Mouse (Mus musculus): ENCODE measurements around the gene Plagl1. TPM values are rescaled to one million over a fixed set of nuclear protein-coding genes. Genes with fewer than 3 reads are reported as not detected.
A peak's percentile ranks its signal among the peaks of the same experiment; 100 is the strongest.

The Plagl1 gene
- polyA plus RNA-seq, 1 experiment from 2014 or later: 220 TPM

- Histone ChIP-seq H3K4me3 (replicated peaks) (no peak overlapping the region), H3K9me3 (replicated peaks) (no peaks in the 10 kb centered on the region), H3K27me3 (no peaks in the 10 kb centered on the region), H3K27ac (replicated peaks) (no peak overlapping the region), H3K36me3 (0 out of 2 replicates have a peak, but pooled peaks cover 11% of the 10 kb centered on the region), H3K4me1 (peaks cover 12% of the 10 kb centered on the region), H3K9ac (no peak overlapping the region), H3K4me2 (replicated peaks) (no peak overlapping the region)
- 85% methylated on average over 4 of the region's 4 CpGs for WGBS
- ATAC-seq (ENCODE audit: insufficient number of reproducible peaks, low FRiP score, low TSS enrichment, low read depth): no peak
Measured at GRCm38 (mm10) chr10:13113641-13114040, 53.3 kb downstream of the Plagl1 start.

GRCm38 (mm10) chr10:13115030-13115429 is 54.7 kb downstream of the Plagl1 start:
- H3K4me1 ChIP-seq: peaks cover 12% of the 10 kb centered on the region
- H3K36me3 ChIP-seq: 0 out of 2 replicates have a peak, but pooled peaks cover 8% of the 10 kb centered on the region
- H3K27me3 ChIP-seq: no peaks in the 10 kb centered on the region
- no peak overlapping the region for H3K9ac ChIP-seq
- 74% methylated on average over 4 of the region's 4 CpGs for WGBS
- ATAC-seq (ENCODE audit: insufficient number of reproducible peaks, low FRiP score, low TSS enrichment, low read depth): no peak
- H3K9me3 ChIP-seq (replicated peaks): no peaks in the 10 kb centered on the region
- no peak overlapping the region for H3K4me3 ChIP-seq (replicated peaks)
- H3K27ac ChIP-seq (replicated peaks): no peak overlapping the region; the same call in 1 of the 2 replicates
- H3K4me2 ChIP-seq (replicated peaks): no peak overlapping the region

GRCm38 (mm10) chr10:13116706-13117665 is 56.7 kb downstream of the Plagl1 start:
- peak overlapping the region; percentile 45; the same call in 1 of the 2 replicates for H3K27ac ChIP-seq (replicated peaks)
- 0 out of 2 replicates have a peak, but pooled peaks have one; percentile 40 for ATAC-seq (ENCODE audit: insufficient number of reproducible peaks, low FRiP score, low TSS enrichment, low read depth)

GRCm38 (mm10) chr10:13118024-13118769 is 57.9 kb downstream of the Plagl1 start:
- Histone ChIP-seq H3K9me3 (replicated peaks) (no peaks in the 10 kb centered on the region), H3K4me3 (replicated peaks) (no peak overlapping the region), H3K36me3 (0 out of 2 replicates have a peak, but pooled peaks cover 7% of the 10 kb centered on the region), H3K4me1 (peaks cover 12% of the 10 kb centered on the region), H3K27ac (replicated peaks) (peak overlapping the region; percentile 29; the same call in 1 of the 2 replicates), H3K4me2 (replicated peaks) (no peak overlapping the region), H3K27me3 (no peaks in the 10 kb centered on the region), H3K9ac (no peak overlapping the region)
- 83% methylated on average over 7 of the region's 7 CpGs for WGBS
- ATAC-seq (ENCODE audit: insufficient number of reproducible peaks, low FRiP score, low TSS enrichment, low read depth): no peak

More at GRCm38 (mm10) chr10:13116706-13117665, 56.7 kb downstream of the Plagl1 start:
- Histone ChIP-seq H3K4me2 (replicated peaks) (no peak overlapping the region), H3K27me3 (no peaks in the 10 kb centered on the region), H3K9me3 (replicated peaks) (no peaks in the 10 kb centered on the region), H3K36me3 (0 out of 2 replicates have a peak, but pooled peaks cover 7% of the 10 kb centered on the region), H3K4me1 (peaks cover 12% of the 10 kb centered on the region), H3K9ac (no peak overlapping the region), H3K4me3 (replicated peaks) (no peak overlapping the region)
- WGBS: 36% methylated on average over 9 of the region's 9 CpGs

GRCm38 (mm10) chr10:13118770-13119102 is 58.4 kb downstream of the Plagl1 start:
- H3K4me2 ChIP-seq (replicated peaks): no peak overlapping the region
- H3K4me3 ChIP-seq (replicated peaks): no peak overlapping the region
- H3K27me3 ChIP-seq: no peaks in the 10 kb centered on the region
- peaks cover 12% of the 10 kb centered on the region for H3K4me1 ChIP-seq
- H3K9ac ChIP-seq: no peak overlapping the region
- 0 out of 2 replicates have a peak, but pooled peaks cover 7% of the 10 kb centered on the region for H3K36me3 ChIP-seq
- 69% methylated on average over 5 of the region's 5 CpGs for WGBS
- ATAC-seq (ENCODE audit: insufficient number of reproducible peaks, low FRiP score, low TSS enrichment, low read depth): no peak
- H3K9me3 ChIP-seq (replicated peaks): no peaks in the 10 kb centered on the region
- no peak overlapping the region for H3K27ac ChIP-seq (replicated peaks)

GRCm38 (mm10) chr10:13119300-13119699 is 59.0 kb downstream of the Plagl1 start:
- no peak for ATAC-seq (ENCODE audit: insufficient number of reproducible peaks, low FRiP score, low TSS enrichment, low read depth)
- H3K9me3 ChIP-seq (replicated peaks): no peaks in the 10 kb centered on the region
- H3K4me3 ChIP-seq (replicated peaks): no peak overlapping the region
- WGBS: 71% methylated on average over 2 of the region's 2 CpGs
- no peak overlapping the region for H3K9ac ChIP-seq
- H3K27ac ChIP-seq (replicated peaks): no peak overlapping the region
- H3K27me3 ChIP-seq: no peaks in the 10 kb centered on the region
- no peak overlapping the region for H3K4me2 ChIP-seq (replicated peaks)
- 0 out of 2 replicates have a peak, but pooled peaks cover 10% of the 10 kb centered on the region for H3K36me3 ChIP-seq
- peaks cover 12% of the 10 kb centered on the region for H3K4me1 ChIP-seq

GRCm38 (mm10) chr10:13125811-13126210 is 65.5 kb downstream of the Plagl1 start:
- ATAC-seq (ENCODE audit: insufficient number of reproducible peaks, low FRiP score, low TSS enrichment, low read depth): no peak
- Histone ChIP-seq H3K9me3 (replicated peaks) (no peaks in the 10 kb centered on the region), H3K4me1 (no peaks in the 10 kb centered on the region), H3K27me3 (no peaks in the 10 kb centered on the region), H3K27ac (replicated peaks) (no peak overlapping the region), H3K4me2 (replicated peaks) (no peak overlapping the region), H3K4me3 (replicated peaks) (no peak overlapping the region), H3K36me3 (peaks cover 38% of the 10 kb centered on the region), H3K9ac (no peak overlapping the region)
- WGBS: 71% methylated on average over 3 of the region's 3 CpGs

GRCm38 (mm10) chr10:13127335-13127734 is 67.0 kb downstream of the Plagl1 start:
- Histone ChIP-seq H3K4me2 (replicated peaks) (no peak overlapping the region), H3K27me3 (no peaks in the 10 kb centered on the region), H3K27ac (replicated peaks) (no peak overlapping the region), H3K9me3 (replicated peaks) (no peaks in the 10 kb centered on the region), H3K9ac (no peak overlapping the region), H3K4me1 (no peaks in the 10 kb centered on the region), H3K4me3 (replicated peaks) (no peak overlapping the region), H3K36me3 (peaks cover 38% of the 10 kb centered on the region)
- WGBS: 75% methylated on average over 13 of the region's 13 CpGs
- ATAC-seq (ENCODE audit: insufficient number of reproducible peaks, low FRiP score, low TSS enrichment, low read depth): no peak

GRCm38 (mm10) chr10:13127946-13128345 is 67.6 kb downstream of the Plagl1 start:
- Histone ChIP-seq H3K9ac (no peak overlapping the region), H3K4me2 (replicated peaks) (no peak overlapping the region), H3K4me3 (replicated peaks) (no peak overlapping the region), H3K27ac (replicated peaks) (no peak overlapping the region), H3K4me1 (no peaks in the 10 kb centered on the region), H3K36me3 (peaks cover 38% of the 10 kb centered on the region), H3K27me3 (no peaks in the 10 kb centered on the region), H3K9me3 (replicated peaks) (no peaks in the 10 kb centered on the region)
- WGBS: 85% methylated on average over 7 of the region's 7 CpGs
- no peak for ATAC-seq (ENCODE audit: insufficient number of reproducible peaks, low FRiP score, low TSS enrichment, low read depth)

- WGBS: 87% methylated on average over 4 of the region's 4 CpGs
- no peak overlapping the region for H3K4me3 ChIP-seq (replicated peaks)
- H3K4me2 ChIP-seq (replicated peaks): no peak overlapping the region
- no peaks in the 10 kb centered on the region for H3K4me1 ChIP-seq
- no peaks in the 10 kb centered on the region for H3K9me3 ChIP-seq (replicated peaks)
- H3K27ac ChIP-seq (replicated peaks): no peak overlapping the region
- H3K36me3 ChIP-seq: peaks cover under 1% of the 10 kb centered on the region; the same call in 1 of the 2 replicates
- H3K9ac ChIP-seq: no peak overlapping the region
- ATAC-seq (ENCODE audit: insufficient number of reproducible peaks, low FRiP score, low TSS enrichment, low read depth): no peak
- no peaks in the 10 kb centered on the region for H3K27me3 ChIP-seq
Measured at GRCm38 (mm10) chr10:13133850-13134249, 73.5 kb downstream of the Plagl1 start.

GRCm38 (mm10) chr10:13135276-13135675 is 75.0 kb downstream of the Plagl1 start:
- Histone ChIP-seq H3K36me3 (no peaks in the 10 kb centered on the region), H3K27me3 (no peaks in the 10 kb centered on the region), H3K9ac (no peak overlapping the region), H3K4me2 (replicated peaks) (no peak overlapping the region), H3K4me1 (no peaks in the 10 kb centered on the region), H3K27ac (replicated peaks) (no peak overlapping the region), H3K9me3 (replicated peaks) (no peaks in the 10 kb centered on the region), H3K4me3 (replicated peaks) (no peak overlapping the region)
- no peak for ATAC-seq (ENCODE audit: insufficient number of reproducible peaks, low FRiP score, low TSS enrichment, low read depth)
- WGBS: 89% methylated on average over 7 of the region's 7 CpGs
